ENCODE assay signal across 8 mouse cellular contexts in the genomic region with DNA sequence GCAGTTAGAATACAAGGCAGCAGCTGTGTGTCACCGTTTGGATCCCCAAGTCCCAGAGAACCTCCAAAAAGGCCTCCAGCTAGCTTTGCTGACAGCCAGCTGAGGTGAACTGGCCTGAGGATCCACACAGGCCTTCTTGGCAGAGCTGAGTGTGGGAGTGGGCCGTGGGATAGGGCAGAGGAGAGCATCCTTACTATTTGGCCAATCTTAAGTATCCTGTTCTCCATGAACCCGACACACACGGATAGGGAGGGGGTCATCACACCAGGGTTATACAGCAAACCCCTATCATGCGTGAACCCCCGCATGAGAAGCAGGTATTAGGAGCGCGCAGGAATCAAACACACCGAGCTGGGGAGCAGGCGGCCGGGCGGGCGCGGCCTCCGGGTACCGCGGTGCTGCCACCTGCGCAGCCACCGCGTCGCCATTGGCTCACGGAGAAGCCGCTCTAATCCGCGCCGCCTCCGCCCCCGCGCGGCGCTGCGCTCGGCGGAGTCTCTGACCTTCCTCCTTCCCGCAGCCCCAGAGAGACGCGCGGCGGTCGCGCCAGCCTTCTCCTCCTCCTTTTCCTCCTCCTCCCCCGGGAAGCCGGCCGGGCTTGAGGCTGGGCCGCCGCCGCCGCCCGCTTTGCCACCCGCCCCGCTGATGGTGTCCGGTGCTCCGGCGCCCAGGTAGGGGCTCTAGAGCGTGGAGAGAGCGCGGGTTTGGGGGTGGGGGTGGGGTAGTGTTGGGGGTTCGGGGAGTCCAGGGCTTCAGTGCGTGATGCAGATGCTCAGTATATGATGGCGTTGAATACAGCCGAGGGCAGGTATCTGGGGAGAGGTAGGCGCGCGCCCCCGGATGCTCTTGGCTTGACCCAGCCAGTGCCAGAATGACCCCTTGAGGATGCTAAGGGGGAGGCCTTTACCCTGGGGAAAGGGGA. TPM values are rescaled to one million over a fixed set of nuclear protein-coding genes. Genes with fewer than 3 reads are reported as not detected.
DNase-seq lines count a peak whose midpoint lies in the region; ATAC-seq and TF ChIP-seq lines count a peak whose summit lies in the region.

A gene (plus strand): TSS at position 421 of the 922 bp plus-strand sequence.

- no peaks in the 10 kb centered on the region for H3K9me3 ChIP-seq in forebrain, embryonic 10.5 days
- no peaks in the 10 kb centered on the region for H3K9me3 ChIP-seq in intestine, embryonic 16.5 days (ENCODE audit: control insufficient read depth, low read length)
- H3K9me3 ChIP-seq in limb, embryonic 13.5 days = no peaks in the 10 kb centered on the region
- no peaks in the 10 kb centered on the region for H3K9me3 ChIP-seq in neural tube, embryonic 12.5 days

- TF ChIP-seq CTCF in bone marrow, adult 2 months (IDR thresholded peaks at IDR 0.05; ENCODE audit: control insufficient read depth, insufficient read depth, low read length) = no peak

- intact Hi-C loops in gastrocnemius, postnatal 36 days (cut with DNase I) = no loop called here

- peak within 1 kb of the TSS; percentile 29 for H3K4me3 ChIP-seq in bone marrow, adult 2 months (replicated peaks; ENCODE audit: control insufficient read depth, low read depth, low read length)
- H3K4me3 ChIP-seq in forebrain, embryonic 10.5 days = peak within 1 kb of the TSS; percentile 65
- H3K4me3 ChIP-seq in intestine, embryonic 16.5 days (ENCODE audit: low read length) = peak within 1 kb of the TSS; percentile 54
- H3K4me3 ChIP-seq in limb, embryonic 13.5 days = peak within 1 kb of the TSS; percentile 56
- H3K4me3 ChIP-seq in neural tube, embryonic 12.5 days = peak within 1 kb of the TSS; percentile 60

- H3K27ac ChIP-seq in bone marrow, adult 2 months (ENCODE audit: control insufficient read depth, insufficient read depth, low read depth, low read length, poor library complexity) = peak within 1 kb of the TSS; percentile 29; the same call in 1 of the 2 replicates
- H3K27ac ChIP-seq in forebrain, embryonic 10.5 days = peak within 1 kb of the TSS; percentile 78
- H3K27ac ChIP-seq in intestine, embryonic 16.5 days (ENCODE audit: low read length) = no peak within 1 kb of the TSS
- no peak within 1 kb of the TSS for H3K27ac ChIP-seq in limb, embryonic 13.5 days
- H3K27ac ChIP-seq in neural tube, embryonic 12.5 days = no peak within 1 kb of the TSS; the same call in 1 of the 2 replicates

- 3% methylated on average over 65 of the region's 65 CpGs for WGBS in bone marrow, adult 2 months
- WGBS in forebrain, embryonic 10.5 days = 2% methylated on average over 64 of the region's 65 CpGs
- 3% methylated on average over 58 of the region's 65 CpGs for WGBS in intestine, embryonic 16.5 days
- 2% methylated on average over 47 of the region's 65 CpGs for WGBS in limb, embryonic 13.5 days
- 2% methylated on average over 50 of the region's 65 CpGs for WGBS in neural tube, embryonic 12.5 days

- peaks cover 52% of the 10 kb centered on the region for H3K27me3 ChIP-seq in forebrain, embryonic 10.5 days (ENCODE audit: poor library complexity, severe bottlenecking)
- H3K27me3 ChIP-seq in intestine, embryonic 16.5 days (replicated peaks; ENCODE audit: control insufficient read depth, insufficient read depth, low read length) = peaks cover 25% of the 10 kb centered on the region
- H3K27me3 ChIP-seq in limb, embryonic 13.5 days = peaks cover 39% of the 10 kb centered on the region
- peaks cover 26% of the 10 kb centered on the region for H3K27me3 ChIP-seq in neural tube, embryonic 12.5 days (replicated peaks)

- peak; percentile 35 for DNase-seq in gastrocnemius, postnatal 25 days
- no peak for DNase-seq in gastrocnemius, postnatal 36 days
- peak; percentile 48 for DNase-seq in forebrain, embryonic 10.5 days (ENCODE audit: extremely low spot score, low spot score)
- peak; percentile 56 to 61 for DNase-seq in thymus, postnatal 10 days (ENCODE audit: low spot score in 2 of 2)

- peak within 1 kb of the TSS; percentile 53 for H3K9ac ChIP-seq in intestine, embryonic 16.5 days (ENCODE audit: low read depth, low read length)
- peak within 1 kb of the TSS; percentile 62 for H3K9ac ChIP-seq in limb, embryonic 13.5 days
- H3K9ac ChIP-seq in neural tube, embryonic 12.5 days = peak within 1 kb of the TSS; percentile 73

- H3K4me2 ChIP-seq in intestine, embryonic 16.5 days (ENCODE audit: low read depth, low read length) = peak within 1 kb of the TSS; percentile 80
- H3K4me2 ChIP-seq in limb, embryonic 13.5 days (replicated peaks) = peak within 1 kb of the TSS; percentile 96
- peak within 1 kb of the TSS; percentile 90 for H3K4me2 ChIP-seq in neural tube, embryonic 12.5 days (replicated peaks)

- peak; percentile 56 for ATAC-seq in intestine, embryonic 16.5 days
- peak; percentile 50; the same call in 1 of the 2 replicates for ATAC-seq in limb, embryonic 13.5 days (ENCODE audit: low FRiP score, low read depth)
- peak; percentile 82 for ATAC-seq in neural tube, embryonic 12.5 days (ENCODE audit: low FRiP score, low read depth)

- no peaks in the 10 kb centered on the region for H3K36me3 ChIP-seq in forebrain, embryonic 10.5 days (replicated peaks)
- no peaks in the 10 kb centered on the region for H3K36me3 ChIP-seq in intestine, embryonic 16.5 days (ENCODE audit: control insufficient read depth, insufficient read depth, low read length)
- H3K36me3 ChIP-seq in limb, embryonic 13.5 days = no peaks in the 10 kb centered on the region
- H3K36me3 ChIP-seq in neural tube, embryonic 12.5 days = no peaks in the 10 kb centered on the region

- TF ChIP-seq POLR2A in bone marrow, adult 2 months (IDR thresholded peaks at IDR 0.05; ENCODE audit: borderline replicate concordance, control insufficient read depth, low read depth, low read length) = no peak

- H3K4me1 ChIP-seq in bone marrow, adult 2 months (ENCODE audit: control insufficient read depth, insufficient read depth, low read length) = no peaks in the 10 kb centered on the region; the same call in 1 of the 2 replicates
- peaks cover 25% of the 10 kb centered on the region for H3K4me1 ChIP-seq in forebrain, embryonic 10.5 days
- H3K4me1 ChIP-seq in intestine, embryonic 16.5 days (ENCODE audit: control insufficient read depth, insufficient read depth, low read length) = peaks cover 9% of the 10 kb centered on the region
- peaks cover 18% of the 10 kb centered on the region for H3K4me1 ChIP-seq in limb, embryonic 13.5 days
- peaks cover 23% of the 10 kb centered on the region for H3K4me1 ChIP-seq in neural tube, embryonic 12.5 days

RNA-seq across cellular contexts. Expression of the gene that starts here (rescaled TPM):
- under 1 TPM; 0.20 to 0.21 TPM for total RNA-seq in gastrocnemius, postnatal 25 days (2021)
- under 1 TPM; 0.18 to 0.59 TPM for total RNA-seq in gastrocnemius, postnatal 36 days (2021)
- 2.7 and 12.0 TPM in 2 replicates for polyA plus RNA-seq in bone marrow, adult 2 months (2011; ENCODE audit: insufficient read depth, insufficient read length, low replicate concordance, missing spikeins)
- polyA plus RNA-seq in forebrain, embryonic 10.5 days (2016; fragmentation: Nextera tagmentation; extraction: Ambion mirVana) = 4.3 TPM in 2 replicates
- 2.1 and 2.7 TPM in 2 replicates for polyA plus RNA-seq in intestine, embryonic 16.5 days (2015; fragmentation: Nextera tagmentation; extraction: Ambion mirVana)
- polyA plus RNA-seq in limb, embryonic 13.5 days (2015; fragmentation: Nextera tagmentation; extraction: Ambion mirVana) = 5.0 and 6.2 TPM in 2 replicates
- 11.6 and 13.4 TPM in 2 replicates for polyA plus RNA-seq in neural tube, embryonic 12.5 days (2016; fragmentation: Nextera tagmentation; extraction: Ambion mirVana)

Comparison
In these comparisons a context has a peak if more than half of its experiments do, and no peak if none do; other contexts are left out.
1. Peak in DNase-seq in gastrocnemius, postnatal 25 days; RNA of the gene not detected or under 1 TPM.
2. DNase-seq: peak in forebrain, embryonic 10.5 days (single experiment) and thymus, postnatal 10 days (2 of 2); none in gastrocnemius, postnatal 36 days (0 of 2).
3. H3K27ac ChIP-seq: peak in bone marrow, adult 2 months (single experiment) and forebrain, embryonic 10.5 days (single experiment); none in intestine, embryonic 16.5 days (single experiment), limb, embryonic 13.5 days (single experiment) and neural tube, embryonic 12.5 days (single experiment).
4. Peak in every context shown above with its lines, with median percentiles within 50 percentile points of each other: H3K4me3 ChIP-seq, ATAC-seq, H3K4me2 ChIP-seq and H3K9ac ChIP-seq.